Mouse (Mus musculus): ENCODE data around the gene Ubl4b.

Gene Ubl4b

DNA sequence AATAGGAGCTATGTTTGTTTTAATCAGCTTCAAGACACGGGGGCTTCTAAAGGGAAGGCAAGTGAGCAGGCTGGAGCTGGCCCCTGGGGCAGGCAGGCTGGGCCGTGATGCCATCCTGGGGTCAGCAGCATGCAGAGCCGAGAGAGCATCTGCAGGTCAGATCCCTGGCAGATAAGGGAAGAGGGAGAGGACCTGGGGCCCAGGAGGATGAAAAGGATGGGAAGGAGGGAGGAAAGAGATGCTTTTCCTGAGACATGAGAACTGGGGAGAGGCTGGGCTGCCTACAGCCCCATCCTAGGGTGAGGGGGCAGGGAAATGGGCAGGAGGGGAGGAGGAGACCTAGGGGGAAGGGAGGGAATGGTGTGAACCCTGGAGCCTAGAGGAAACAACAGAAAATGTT is 10.5 kb upstream of the Ubl4b start:
- DNase-seq: no peak

DNA sequence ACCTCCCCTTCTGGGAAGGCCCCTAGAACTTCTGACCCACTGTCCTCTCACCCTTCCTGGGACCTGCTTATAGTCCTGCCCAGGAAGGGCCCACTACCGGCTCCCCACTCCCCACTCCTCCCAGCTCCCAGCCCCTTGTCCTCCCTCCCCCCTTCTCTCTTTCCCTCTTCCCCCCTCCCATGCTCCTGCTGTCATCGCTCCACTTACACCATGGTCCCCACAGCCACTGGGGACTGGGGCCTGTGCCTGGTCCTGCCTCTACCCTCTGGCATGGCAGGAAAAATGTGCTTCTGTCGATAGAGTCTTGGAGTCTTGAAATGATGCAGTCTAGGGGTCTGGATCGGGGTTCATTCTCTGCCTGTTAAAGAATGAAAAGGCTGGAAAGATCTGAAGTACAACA is 9.0 kb upstream of the Ubl4b start:
- no peak for DNase-seq

DNA sequence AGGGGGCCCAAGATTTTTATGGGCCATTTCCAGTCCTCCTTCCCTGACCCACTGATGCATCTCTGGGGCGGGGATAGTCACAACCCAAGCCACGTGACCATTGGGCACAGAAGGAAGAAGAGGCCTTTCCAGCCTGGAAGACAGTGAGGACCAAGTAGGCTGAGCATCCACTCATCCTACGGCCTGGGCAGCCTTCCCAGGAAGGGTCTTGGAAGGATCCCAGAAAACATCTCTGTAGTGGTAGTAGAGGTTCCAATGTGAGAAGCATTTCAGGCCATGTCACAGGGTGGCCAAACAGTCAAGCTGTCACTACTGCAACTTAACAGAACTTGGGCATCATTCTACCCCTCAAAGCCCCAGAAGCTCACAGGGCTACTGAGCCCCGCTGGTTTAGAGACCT is 7.7 kb upstream of the Ubl4b start:
- DNase-seq: no peak

DNA sequence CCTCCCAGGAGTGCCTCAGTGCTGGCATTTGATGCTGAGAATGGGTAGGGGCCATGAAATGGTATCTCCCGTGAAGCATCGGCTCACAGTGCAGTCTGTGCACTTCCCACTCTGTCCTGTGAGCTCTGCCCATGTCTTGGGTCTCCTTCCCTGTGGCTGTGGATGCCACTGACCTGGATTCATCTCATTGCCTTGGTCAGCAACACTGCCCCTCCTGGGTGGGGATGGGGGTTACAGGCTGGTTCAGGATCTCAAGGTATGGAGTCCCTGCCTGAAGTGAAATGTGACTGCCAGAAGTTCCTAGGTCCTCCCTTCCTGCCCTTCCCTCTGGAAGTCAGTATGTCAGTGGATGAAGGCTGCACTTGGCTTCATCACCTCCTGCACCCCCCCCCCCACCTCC is 7.2 kb upstream of the Ubl4b start:
- no peak for DNase-seq

DNA sequence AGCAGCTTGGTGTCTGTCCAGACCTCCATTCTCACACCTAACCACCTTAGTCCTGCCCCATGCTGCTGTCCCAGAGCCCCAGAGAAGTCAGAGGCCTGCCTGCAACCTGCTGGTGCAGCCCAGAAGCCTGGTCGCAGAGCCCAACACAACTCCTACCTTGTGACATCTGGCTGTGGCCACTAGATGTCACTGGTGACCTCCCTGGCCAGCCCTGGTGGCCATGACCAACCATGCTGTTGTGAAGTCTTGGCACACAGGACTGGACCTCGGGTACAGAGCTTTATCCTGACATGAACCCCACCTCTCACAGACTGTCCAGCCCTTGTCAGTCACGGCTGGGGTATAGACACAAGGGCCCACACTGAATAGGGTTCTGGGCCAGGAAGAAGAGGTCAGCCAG is 4.3 kb upstream of the Ubl4b start:
- DNase-seq: peak; percentile 67

DNA sequence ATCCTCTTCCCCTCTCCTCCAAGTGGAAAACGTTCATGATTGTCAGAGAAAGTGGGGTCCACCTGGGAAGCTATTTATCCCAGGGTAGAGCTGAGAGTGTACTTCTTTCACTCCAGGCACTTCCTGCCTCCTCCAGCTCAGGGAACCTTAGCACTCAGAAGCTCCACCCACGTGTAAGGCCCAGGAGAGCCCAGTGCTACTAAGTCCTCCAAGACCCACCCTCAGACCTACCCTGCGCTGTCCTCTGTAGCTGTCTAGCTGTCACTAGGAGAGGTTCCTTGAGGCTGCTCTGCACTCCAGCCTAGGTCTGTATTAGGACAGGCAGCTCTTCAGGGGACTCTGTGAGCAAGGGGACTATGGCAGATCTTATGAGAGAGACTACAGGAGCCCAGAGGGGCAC is 3.9 kb upstream of the Ubl4b start:
- no peak for DNase-seq

DNA sequence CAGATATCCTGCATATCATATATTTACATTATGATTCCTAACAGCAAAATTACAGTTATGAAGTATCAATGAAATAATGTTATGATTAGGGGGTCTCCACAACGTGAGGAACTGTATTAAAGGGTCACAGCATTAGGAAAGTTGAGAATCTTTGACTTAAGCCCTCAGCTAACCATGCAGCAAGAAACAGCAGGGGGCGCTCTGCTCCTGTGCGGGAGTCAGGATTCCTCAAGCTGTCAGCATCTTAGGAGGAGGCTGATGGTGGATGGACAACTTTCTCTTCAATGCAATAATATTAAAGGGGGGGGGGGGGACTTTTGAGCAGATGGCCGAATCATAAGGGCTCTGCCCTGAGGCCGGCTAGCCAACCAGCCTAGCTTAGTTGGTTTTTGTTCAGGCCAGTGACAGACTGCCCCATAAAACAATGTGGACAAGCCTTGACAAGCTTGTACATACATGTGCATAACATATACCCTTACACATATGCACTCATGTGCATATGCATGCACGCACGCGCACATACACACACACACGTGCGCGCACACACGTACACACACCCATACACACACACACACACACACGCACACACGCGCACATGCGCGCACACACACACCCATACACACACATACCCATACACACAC is 4.3 kb downstream of the Ubl4b start:
- DNase-seq: peak; percentile 78

DNA sequence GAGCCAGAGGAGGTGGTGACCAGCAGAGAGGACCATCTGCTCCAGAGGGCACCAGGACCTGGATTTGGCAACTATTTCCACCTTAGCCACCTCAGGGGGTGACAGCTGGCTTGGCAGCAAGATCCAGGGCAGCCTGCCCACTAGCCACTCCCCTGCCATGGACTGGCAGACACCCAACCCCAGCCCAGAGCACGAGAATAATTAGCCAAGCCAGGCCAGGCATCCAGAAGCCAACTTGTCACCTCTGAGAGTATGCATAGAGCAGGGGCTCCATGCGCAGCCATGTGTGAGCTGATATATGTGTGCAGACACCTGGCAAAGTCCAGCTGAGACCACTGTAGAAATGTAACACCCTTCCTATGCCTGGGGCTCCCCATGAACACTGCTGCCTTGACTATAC is 7.9 kb downstream of the Ubl4b start:
- no peak for DNase-seq

DNA sequence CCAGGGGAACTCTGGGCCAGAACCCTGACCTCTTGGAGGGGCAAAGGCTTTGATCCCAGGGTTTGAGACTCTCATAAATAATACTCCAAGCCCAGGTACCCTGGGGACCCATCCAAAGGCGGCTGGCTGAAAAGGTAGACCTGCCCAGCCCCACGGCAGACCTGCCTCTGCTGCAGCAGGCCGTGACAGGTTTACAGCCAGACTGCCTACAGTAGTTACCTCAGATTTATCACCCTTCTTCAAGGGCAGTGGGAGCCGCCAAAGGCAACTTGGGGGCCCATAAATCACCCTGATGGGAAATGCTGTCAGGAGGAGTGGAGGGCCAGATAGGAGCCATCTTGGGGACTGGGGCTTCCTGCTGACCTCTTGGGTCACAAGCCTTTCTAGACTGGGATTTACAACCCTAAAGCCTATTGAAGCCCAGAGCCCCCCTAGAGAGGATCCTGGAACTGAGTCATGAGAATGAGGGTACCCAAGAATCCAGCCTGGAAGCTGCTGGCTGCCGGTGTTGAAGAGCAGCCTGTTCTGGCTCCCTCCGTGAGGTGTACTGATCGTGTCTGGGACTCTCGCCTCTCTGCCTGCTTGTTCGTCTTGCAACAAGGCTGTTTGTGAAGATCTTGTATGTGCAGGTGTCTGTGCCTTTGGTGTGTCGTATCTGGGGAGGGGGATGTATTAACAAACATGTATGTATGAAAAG is 9.0 kb downstream of the Ubl4b start:
- no peak for DNase-seq

DNA sequence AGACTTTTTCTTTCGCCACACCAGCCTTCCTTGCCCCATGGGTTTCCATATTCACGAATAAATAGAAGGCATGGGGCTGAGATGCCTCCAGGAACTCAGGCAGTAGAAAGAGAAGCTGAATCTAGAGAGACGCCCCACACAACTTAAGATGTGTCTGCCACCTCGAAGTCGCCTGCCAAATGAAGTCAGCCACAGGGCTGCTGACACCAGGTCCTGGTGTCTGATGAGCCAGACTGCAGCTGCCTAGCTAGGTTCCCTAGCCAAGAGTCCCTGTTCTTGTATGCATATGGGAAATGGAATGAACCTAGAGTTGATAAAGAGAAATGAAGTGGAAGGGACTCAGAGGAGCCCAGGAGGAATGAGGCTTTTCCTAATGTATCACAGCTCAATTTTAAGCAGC is 9.6 kb downstream of the Ubl4b start:
- DNase-seq: no peak

DNA sequence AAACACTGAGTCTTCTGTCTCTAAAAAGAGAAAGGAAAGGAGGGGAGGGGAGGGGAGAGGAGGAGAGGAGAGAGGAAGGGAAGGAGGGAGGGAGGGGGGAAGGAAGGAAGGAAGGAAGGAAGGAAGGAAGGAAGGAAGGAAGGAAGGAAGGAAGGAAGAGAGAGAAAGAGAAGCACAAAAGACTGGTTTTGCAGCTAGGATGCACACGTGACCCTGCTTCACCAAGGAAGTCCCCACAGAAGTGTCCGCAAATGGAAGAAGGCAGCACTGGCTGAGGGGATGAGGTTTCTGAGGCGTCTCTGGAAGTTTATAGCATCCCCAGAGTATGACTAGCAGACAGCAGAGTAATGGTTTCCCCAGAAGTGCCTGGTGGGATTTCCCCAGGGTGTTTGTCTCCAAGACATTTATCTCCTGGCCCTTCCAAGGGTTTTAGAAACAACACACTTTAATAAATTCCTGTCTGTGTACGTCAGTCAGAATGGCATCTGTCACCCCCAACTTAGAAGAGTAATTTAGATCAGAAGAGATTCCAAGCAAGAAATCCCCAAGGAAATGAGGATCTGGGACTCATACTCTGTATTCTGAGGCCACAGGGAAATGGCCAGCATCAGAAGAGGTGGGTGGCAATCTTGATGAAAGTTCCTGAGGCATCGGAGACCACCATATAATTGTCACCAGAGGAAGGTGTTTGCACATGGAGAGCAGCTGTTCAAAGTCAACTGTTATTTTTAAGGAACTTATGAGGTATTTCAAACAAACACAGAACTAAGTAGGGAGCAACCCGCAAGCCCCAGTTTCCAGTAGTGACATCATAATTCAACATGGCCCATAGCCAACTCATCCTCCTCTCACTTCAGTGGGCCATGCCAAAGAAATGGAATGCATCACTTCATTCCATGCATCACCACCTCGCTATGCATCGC is 11.5 kb downstream of the Ubl4b start:
- no peak for DNase-seq

DNA sequence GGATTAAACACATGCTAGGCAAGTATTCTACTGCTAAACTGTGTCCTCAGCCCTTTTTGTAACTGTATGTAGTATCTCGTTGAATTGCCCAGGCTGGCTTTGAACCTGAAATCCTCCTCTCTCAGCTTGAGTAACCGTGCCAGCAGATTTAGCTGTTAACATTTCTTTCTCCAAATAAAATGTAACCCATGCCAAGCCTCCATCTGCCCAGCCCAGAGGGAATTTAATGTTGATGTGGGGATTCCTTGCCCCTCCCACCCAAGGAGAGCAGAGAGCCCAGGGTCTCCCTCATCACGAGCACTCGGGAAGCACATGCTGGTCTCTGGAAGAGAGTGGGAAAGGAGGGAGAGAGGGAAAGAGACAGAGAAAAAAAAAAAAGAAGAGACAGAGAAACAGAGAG is 12.3 kb downstream of the Ubl4b start:
- DNase-seq: no peak

DNA sequence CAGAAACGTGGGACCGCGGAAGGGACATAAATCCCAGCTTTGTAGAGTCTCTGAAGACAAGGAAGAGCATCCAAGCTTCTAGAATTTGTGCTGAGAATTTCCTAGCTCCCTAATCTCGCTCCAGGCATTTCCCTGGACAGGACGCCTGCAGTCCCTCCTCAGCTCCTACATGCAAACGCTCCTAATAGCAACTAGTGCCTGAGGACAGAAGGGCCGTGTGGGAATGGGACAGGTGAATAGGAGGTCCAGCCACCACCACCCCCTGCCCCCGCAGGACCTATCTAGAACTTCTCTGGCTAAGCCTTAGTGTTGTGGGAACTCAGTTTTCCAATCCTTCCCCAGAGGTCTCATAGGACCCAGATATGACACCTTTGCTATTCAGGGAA is 17.4 kb downstream of the Ubl4b start:
- no peak for DNase-seq

DNA sequence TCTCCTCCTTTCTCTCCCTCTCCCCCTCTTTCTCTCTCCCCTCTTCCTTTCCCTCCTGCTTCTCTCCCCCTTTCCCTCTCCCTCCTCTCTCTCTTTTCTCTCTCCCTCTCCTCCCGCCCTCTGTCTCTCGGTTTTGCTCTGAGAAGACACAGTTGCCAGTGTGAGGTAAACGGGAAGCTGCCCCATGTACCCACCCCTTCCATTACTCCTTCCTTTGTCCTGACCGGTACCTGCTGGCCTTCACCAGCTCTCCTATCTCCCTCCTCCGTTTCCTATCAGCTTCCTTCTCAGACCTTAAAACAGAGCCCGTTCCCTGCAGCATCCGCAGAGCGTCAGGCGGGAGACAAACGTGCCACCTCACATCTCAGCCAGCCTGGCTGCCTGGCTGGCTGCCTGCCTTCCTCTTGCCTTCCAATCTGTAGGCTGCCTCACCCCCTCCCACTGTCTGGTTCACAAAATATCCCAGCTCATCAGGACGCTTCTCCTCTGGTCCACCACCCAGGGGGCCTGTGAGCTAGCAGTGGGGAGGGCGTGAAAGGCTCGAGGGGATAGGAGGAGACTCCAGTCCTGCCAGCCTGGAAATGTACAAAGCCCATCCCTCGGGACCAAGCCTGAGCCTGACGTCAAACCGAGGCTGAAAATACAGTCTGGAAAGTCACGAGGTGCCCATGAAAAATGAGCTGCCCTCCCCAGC is 17.9 kb downstream of the Ubl4b start:
- peak; percentile 18 for DNase-seq

DNA sequence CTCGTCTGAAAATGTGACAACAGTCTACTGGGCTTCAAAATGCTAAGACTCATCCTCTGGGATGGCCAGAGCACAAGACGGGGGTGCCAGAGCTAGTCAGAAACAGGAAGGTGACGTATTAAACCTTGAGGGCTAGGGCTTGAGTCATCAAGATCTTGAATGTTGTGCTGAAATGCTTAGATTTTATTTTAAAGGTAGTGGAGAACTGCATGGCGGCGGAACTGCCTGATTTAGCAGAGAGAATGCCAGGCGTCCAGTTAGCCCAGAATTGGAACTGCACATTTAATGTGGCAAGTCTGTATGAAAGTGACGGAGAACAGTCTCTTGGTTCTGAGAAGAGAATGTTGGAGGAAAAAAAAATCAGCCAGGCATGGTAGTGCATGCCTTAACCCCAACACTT is 19.9 kb downstream of the Ubl4b start:
- no peak for DNase-seq

DNA sequence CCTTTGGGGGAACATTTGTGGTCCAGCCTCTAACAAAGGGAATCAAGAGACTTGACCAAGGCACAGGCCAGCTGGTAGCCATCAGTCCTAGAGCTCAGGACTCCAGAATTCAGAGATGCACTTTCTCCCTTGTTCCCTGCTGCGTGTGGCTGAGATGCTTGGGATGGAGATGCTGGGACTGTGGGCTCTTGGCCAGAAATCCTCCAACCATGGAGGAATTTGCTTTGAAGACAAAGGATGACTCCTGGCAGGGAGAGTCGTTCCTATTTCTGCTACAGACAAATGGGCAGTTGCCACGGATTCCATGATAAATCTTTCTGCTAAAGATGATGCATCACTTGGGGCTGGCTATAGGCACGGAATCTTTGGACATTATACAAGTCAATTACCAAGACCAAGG is 21.3 kb downstream of the Ubl4b start:
- no peak for DNase-seq

DNA sequence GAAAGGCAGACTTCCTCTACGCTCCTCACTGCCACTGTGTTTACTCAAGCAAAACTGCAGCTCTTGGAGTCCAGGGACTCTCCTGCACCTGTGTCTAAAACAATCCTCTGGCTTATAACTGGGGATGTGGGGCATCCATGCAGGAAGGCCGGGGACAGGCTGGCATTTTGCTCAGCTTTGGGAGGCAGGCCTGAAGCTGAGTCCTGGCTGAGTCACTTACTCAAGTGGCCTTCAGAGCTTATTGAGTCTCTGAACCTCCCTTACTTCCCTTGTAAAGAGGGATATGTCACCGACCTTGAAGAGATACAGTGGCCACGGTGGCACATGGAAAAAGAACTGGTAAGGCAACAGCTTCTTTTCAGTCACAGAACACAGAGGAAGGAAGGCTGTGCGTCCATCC is 24.3 kb downstream of the Ubl4b start:
- DNase-seq: no peak

DNA sequence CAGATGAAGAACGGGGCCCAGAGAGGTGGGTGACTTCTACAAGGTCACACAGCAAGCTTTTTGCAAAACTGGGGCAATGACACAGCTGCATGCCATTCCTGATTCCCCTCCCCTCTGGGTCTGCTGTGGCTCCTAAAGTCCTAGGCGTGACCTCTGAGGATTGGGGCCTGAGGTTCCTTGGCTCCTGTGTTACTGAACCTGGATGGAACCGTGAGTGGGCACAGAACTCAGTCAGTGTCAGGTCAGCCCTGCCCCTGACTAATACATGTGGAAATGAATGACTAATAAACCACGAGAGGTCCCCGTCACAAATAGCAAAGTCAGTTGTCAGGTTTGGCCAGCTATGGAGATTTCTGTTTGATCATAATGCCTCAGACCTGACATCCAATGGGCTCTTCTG is 25.7 kb downstream of the Ubl4b start:
- no peak for DNase-seq

DNA sequence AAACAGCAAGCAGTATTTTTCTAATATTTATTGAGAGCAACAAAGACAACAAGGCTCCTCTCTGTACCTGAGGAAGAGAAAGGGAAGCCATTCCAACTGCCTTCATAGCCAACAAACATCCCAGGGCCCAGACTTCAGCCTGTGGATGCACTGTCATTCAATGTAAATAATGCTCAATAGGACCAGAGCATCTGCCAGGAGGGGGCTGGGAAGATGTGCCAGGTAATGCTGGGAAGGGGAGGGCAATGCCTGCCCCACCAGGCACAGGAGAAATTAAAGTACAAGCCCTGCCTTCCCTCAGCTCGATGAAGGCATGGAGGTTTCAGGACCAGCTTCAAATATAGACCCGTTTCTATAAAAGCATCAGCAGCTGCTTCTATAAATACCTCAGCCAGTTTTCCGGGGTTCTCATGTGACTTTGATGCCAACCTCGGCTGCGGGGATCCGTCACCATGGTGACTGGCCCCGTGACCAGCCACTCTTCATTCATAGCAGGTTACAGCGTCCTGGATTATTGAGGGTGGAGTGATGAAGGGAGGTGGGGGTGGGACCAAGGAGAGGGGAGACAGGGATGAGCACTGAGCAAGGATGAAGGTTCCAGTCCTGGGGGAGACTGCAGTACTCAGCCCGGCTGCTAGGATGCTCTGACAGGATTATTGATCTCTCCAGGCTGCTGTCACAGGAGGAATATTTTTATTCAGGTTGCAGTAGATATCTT is 26.3 kb downstream of the Ubl4b start:
- no peak for DNase-seq

DNA sequence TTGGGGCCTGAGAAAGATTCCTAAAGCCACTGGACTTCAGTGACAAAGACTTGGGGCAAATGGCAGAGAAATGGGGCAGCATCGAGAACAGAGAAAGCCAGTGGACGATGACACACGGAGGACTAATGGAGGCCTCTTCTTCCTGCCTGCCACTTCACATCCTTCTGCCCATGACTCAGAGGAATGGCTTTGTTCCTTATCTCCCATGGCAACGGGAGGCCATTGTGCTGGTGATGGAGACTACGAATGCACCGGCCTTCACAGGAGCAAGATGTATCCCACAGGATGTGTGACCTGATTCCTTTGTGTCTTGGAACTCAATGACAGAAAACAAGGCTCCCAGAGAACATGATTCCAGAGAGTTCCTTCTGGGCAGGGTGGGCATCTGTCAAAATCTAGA is 30.3 kb downstream of the Ubl4b start:
- no peak for DNase-seq

DNA sequence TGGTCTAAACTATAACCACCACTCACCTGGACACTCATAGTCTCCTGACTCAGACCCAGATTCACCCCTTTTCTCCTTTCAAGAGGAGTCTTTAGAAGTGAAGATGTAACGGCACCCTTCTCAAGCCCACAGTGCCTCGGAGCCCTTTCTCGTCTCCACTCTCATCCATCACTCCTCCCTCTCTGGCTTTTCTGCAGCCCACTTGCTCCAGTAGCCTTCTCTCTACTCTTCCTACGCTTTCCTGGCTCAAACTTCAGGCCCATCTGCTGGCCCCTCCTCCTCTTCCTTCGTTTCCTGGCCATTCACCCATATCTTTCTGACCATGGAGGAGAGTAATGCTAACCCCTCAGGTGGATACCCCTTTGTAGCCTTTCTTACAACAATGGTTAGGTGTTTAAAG is 33.9 kb downstream of the Ubl4b start:
- no peak for DNase-seq

DNA sequence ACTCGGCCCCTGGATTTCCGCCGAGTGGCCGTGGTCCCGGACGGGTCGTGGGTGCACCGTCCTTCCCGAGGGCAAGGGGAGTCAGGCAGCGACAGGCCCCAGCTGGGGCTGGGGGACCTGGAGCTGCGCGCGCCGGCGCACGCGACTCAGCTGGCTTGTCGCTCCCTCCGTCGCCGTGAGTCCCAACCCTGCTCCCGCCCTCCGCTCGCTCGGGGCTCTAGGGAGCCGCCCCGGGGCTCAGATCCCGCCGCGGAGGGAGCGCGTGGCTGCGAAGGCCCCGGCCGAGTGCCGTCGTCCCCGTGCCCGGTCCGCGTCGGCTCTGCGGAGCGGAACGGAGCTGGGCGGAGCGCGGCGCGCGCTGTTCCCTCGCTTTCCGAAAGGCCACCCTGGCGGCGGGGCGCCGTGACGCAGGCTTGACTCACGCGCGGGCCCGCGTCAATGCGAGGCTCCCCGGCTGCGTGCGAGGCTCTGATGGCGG is 37.2 kb downstream of the Ubl4b start, which contains the start of gene Slc6a17:
Slc6a17 (minus strand) TSS at position 388 of the 478 bp plus-strand sequence.
- peak; percentile 10 for DNase-seq

Data from lung, postnatal 14 days (tissue).